Mouse (Mus musculus) cortical plate, adult 2 months (tissue): Measurements from ENCODE around the gene Nyap1. TPM values are rescaled to one million over a fixed set of nuclear protein-coding genes. Genes with fewer than 3 reads are reported as not detected.

Experiments used
- H3K27ac ChIP-seq: fragments of 200-500 bp; 2 replicates; pipeline ENCODE4 v1.5.1; 2012; ENCODE audit warnings: low read length, control low read depth, inconsistent platforms; ENCODE audit not compliant: insufficient read depth
- H3K4me1 ChIP-seq: fragments of 200-500 bp; 2 replicates; pipeline ENCODE4 v1.6.1; 2011; ENCODE audit warnings: low read length; ENCODE audit not compliant: control insufficient read depth, insufficient read depth
- H3K4me3 ChIP-seq: fragments of 200-500 bp; 2 replicates; pipeline ENCODE4 v1.5.1; 2011; ENCODE audit warnings: mild to moderate bottlenecking, low read length, control low read depth; ENCODE audit not compliant: insufficient read depth
- CTCF ChIP-seq: fragments of 200-500 bp; IDR thresholded peaks from 2 replicates; pipeline ENCODE4 v1.5.1; 2011; ENCODE audit warnings: mild to moderate bottlenecking, control low read depth, low read length; ENCODE audit not compliant: insufficient read depth; ENCODE audit errors: extremely low read depth
- POLR2A ChIP-seq: fragments of 200-500 bp; IDR thresholded peaks from 2 replicates; pipeline ENCODE4 v1.6.1; 2011; ENCODE audit warnings: mild to moderate bottlenecking, low read length, control low read depth; ENCODE audit not compliant: insufficient read depth; ENCODE audit errors: extremely low read depth
- polyA plus RNA-seq: library from polyadenylated mRNA; depleted of rRNA; stranded (reverse); fragments of >200 nt; gene quantifications from 2 replicates; pipeline ENCODE4 v1.2.3, GENCODE M21; 2012

Nyap1 gene
- polyA plus RNA-seq, 1 experiment: 69.7 TPM

DNA sequence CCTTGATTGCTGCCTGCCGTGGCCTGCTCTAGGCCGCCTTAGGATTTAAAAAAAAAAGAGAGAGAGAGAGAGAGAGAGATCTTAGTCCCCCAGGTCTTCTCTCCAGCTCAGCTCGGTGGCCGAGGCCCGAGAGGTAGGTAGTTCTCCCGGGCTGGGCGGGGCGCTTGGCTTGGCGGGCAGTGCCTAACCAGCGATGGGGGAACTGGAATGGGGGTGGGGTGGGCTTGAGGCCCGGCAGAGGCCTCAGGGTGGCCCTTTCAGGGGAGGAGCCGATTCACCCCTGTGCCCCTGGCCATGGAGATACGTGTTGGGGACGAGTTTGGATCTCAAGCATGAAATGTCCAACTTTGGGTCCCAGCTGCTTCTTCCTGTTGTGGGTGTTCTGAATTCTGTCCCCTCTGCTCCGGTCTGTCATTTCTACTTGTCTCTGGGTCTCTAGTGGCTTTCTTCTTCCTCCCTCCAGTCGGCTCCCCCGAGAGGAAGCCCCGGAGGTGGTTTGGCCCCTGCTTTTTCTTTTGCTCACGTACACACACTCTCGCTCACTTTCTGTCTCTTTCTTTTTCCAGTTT is 5.0 kb upstream of the Nyap1 start:
- TF ChIP-seq CTCF (no peak), POLR2A (no peak)
- peak overlapping the region; percentile 42; the same call in 1 of the 2 replicates for H3K27ac ChIP-seq
- H3K4me1 ChIP-seq: no peaks in the 10 kb centered on the region
- peak overlapping the region; percentile 56 for H3K4me3 ChIP-seq

DNA sequence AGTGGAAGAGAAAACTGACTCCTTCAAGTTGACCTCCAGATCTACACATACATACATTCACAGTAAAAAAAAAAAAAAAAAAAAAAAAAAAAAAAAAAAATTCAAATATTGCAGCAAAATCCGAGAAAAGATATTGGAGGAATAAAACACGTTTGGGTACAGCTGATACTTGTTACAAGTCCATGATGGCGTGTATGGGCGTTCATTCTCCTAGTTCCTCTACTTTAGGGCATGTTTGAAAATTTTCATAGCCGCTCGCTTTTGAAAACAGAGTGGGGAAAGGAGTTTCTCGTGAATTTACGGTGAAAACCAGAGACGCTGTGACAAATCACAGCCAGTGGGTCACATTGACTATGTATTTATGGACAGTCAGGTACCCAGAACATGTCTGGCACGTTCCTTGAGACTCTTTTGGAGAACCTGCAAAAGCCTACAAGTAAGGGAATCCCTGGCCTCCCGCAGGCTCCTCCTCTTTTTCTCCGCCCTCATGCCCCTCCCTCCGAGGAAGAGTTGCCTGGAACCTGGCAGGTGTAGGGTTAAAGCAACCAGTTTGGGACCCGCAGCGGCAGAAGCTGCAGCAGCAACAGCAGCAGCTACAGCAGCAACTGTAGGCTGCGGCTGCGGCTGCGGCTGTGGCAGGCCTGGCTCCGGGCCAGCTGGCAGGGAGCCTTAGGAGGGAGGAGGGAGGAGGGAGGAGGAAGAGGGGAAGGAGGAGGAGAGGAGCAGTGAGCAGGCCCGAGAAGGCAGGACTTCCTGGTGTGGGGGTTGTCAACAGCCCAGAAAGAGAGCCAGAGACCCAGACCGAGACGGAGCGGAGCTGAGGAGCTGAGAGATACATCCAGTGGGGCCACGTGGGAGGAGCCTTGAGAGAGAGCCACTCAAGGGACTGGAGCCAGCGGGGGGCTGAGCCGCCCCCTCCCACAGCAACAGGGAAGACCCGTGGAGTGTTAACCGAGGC is 4.1 kb upstream of the Nyap1 start, which contains the start of gene Tsc22d4:
Gene Tsc22d4 (plus strand): TSS at position 517 of the 958 bp plus-strand sequence.
- Histone ChIP-seq H3K4me3 (peak within 1 kb of the TSS; percentile 56), H3K4me1 (no peaks in the 10 kb centered on the region), H3K27ac (peak within 1 kb of the TSS; percentile 42; the same call in 1 of the 2 replicates)
- TF ChIP-seq POLR2A (peak; percentile 78; the same call in 1 of the 2 replicates), CTCF (no peak)

DNA sequence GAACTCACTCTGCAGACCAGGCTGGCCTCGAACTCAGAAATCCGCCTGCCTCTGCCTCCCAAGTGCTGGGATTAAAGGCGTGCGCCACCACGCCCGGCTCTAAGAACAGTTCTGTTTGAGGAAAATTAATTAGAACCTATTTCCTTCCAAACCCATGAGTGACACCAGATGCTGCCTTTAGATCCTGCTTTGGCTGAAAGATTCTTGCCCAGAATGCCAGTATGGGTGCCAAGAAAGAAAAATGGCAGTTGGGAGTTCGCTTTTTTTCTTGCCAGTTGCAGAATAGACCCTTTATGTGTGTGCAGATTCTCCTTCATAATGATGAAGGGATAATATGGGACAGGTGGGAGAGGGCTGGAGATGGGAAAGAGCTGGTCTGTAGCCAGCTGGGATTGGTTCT is 2.8 kb upstream of the Nyap1 start:
- H3K27ac ChIP-seq: no peak overlapping the region
- H3K4me3 ChIP-seq: no peak overlapping the region
- TF ChIP-seq POLR2A: no peak
- TF ChIP-seq CTCF: no peak
- H3K4me1 ChIP-seq: no peaks in the 10 kb centered on the region

DNA sequence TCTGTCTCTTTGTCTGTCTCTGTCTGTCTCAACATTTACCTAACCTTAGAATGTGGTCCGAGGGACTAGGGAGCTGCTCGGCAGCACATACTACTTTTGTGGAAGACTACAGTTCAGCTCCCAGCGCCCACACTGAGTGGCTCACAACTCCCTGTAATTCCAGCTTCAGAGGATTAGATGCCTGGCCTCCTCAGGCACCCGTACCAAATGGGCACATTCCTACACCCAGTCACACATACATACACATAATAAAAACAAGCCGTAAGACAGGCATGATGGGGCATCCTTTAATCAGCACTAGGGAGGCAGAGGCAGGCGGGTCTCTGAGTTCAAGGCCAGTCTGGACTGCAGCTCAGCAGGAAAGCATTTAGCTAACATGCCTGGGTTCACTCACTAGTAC is 1.4 kb upstream of the Nyap1 start:
- no peak for TF ChIP-seq CTCF
- no peak for TF ChIP-seq POLR2A
- Histone ChIP-seq H3K27ac (no peak overlapping the region), H3K4me1 (peaks cover 2% of the 10 kb centered on the region), H3K4me3 (no peak overlapping the region)

DNA sequence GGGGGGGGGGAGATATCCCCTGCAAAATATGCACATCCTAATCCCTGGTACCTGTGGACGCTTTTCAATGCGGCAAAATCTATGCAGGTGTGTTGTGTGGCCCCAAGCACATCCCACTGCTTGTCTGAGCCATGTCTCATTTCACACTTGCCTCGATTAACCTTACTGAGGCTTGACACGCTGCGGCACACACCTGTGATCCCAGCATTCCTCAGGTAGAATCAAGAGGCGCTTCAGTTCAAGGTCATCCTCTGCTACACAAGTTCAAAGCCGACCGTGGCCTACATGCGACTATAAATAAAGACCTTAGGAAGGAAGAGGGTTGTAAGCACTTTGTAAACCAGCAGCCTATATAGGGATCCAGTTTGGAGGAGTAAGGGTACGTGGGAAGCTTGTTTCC is 641 bp upstream of the Nyap1 start:
- TF ChIP-seq POLR2A: no peak
- TF ChIP-seq CTCF: no peak
- H3K27ac ChIP-seq: no peak overlapping the region
- H3K4me3 ChIP-seq: peak overlapping the region; percentile 89; the same call in 1 of the 2 replicates
- H3K4me1 ChIP-seq: peaks cover 2% of the 10 kb centered on the region

DNA sequence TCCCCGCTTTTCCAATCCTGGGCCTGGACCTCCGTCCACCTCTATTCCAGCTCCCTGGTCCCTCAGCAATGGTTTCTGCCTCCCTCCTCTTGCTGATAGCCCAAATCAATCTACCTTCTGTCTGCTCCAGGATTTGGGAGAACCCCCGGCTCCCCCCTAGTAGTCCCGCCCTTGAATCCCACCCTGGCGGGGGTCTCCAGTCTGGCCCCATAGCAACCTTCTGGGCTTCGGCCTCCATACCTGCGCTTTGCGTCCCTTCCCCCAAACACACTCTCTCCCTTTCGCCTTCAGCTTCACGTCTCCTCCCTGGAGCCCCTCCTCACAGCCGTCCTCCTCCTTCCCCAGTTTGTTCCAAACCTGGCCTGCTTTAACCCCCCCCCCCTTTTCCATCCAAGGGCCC is 901 bp downstream of the Nyap1 start:
- no peak for TF ChIP-seq POLR2A
- no peak for TF ChIP-seq CTCF
- peak overlapping the region; percentile 43; the same call in 1 of the 2 replicates for H3K27ac ChIP-seq
- peak overlapping the region; percentile 89 for H3K4me3 ChIP-seq
- peaks cover 2% of the 10 kb centered on the region for H3K4me1 ChIP-seq

DNA sequence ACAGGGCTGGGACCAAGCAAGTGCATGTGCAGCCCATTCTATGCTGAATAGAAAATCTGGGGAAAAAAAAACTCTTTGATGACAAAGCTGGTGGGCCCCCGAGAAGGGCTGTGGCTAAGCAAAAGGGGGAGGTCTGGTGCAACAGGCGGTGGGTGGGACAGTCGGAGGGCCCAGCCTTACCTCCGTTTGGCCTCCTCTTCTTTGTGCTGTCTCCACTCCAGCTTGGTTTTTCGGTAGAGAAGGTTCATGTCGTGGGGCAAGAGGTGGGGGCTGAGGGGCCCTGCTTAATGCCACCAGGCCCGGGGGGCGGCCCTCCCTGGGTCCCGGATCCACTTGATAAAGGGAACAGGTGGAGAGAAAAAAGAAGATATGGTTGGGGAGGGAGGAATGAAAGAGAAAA is 1.9 kb downstream of the Nyap1 start:
- H3K4me1 ChIP-seq: peaks cover 2% of the 10 kb centered on the region
- H3K4me3 ChIP-seq: peak overlapping the region; percentile 89
- H3K27ac ChIP-seq: no peak overlapping the region
- TF ChIP-seq CTCF (no peak), POLR2A (no peak)

DNA sequence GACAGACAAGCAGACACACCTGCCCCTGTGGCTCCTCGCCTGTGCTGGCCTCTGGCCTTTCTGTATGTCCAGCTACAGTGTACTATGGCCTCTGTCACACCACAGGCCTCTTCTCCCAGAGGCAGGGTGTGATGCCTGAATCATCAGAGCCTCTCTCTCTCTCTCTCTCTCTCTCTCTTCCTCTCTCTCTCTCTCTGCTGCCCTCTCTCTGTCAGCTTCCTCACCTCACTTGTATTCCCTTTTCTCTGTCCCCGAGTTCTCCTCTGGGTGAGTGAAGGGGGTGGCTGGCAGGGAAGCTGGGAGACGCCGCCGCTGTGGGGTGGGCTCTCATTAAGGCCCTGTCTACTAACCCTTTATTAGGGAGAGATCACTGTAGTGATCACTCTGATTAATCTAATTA is 2.9 kb downstream of the Nyap1 start:
- Histone ChIP-seq H3K4me3 (peak overlapping the region; percentile 9; the same call in 1 of the 2 replicates), H3K27ac (0 out of 2 replicates have a peak overlapping the region, but pooled peaks have one; percentile 23), H3K4me1 (peaks cover 7% of the 10 kb centered on the region)
- TF ChIP-seq POLR2A: no peak
- peak; percentile 42; the same call in 1 of the 2 replicates for TF ChIP-seq CTCF

DNA sequence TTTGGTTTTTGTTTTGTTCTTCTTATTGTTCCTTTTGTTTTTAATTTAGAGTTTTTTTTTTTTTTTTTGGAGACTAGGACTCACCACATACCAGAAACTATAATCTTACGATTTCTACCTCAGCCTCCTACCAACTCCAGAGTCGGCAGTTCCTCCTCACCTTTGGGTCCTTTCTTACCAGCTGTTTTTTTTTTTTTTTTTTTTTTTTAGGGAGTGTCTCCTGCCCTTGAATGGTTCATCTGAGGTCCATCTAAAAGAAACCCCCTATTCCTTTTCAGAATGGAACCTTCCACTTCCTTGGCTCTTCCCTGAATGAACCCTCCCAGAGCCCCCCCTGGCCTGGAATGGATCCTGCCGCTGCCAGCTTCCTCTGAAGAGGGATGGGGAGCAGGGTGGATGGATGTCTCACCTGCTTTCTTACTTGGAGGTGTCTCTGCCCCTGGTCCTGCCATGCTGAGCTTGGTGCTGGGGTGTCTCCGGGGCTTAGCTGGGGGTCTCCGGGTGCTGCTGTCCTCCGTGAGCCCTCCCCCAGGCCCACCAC is 3.9 kb downstream of the Nyap1 start:
- Histone ChIP-seq H3K4me3 (no peak overlapping the region; the same call in 1 of the 2 replicates), H3K27ac (no peak overlapping the region), H3K4me1 (peaks cover 7% of the 10 kb centered on the region)

More for the DNA sequence above, 3.9 kb downstream of the Nyap1 start:
- TF ChIP-seq POLR2A (0 out of 2 replicates have a peak, but pooled peaks have one; percentile 31), CTCF (no peak)
